Mouse (Mus musculus): ENCODE measurements around the gene Nol4l.

Gene Nol4l

DNA sequence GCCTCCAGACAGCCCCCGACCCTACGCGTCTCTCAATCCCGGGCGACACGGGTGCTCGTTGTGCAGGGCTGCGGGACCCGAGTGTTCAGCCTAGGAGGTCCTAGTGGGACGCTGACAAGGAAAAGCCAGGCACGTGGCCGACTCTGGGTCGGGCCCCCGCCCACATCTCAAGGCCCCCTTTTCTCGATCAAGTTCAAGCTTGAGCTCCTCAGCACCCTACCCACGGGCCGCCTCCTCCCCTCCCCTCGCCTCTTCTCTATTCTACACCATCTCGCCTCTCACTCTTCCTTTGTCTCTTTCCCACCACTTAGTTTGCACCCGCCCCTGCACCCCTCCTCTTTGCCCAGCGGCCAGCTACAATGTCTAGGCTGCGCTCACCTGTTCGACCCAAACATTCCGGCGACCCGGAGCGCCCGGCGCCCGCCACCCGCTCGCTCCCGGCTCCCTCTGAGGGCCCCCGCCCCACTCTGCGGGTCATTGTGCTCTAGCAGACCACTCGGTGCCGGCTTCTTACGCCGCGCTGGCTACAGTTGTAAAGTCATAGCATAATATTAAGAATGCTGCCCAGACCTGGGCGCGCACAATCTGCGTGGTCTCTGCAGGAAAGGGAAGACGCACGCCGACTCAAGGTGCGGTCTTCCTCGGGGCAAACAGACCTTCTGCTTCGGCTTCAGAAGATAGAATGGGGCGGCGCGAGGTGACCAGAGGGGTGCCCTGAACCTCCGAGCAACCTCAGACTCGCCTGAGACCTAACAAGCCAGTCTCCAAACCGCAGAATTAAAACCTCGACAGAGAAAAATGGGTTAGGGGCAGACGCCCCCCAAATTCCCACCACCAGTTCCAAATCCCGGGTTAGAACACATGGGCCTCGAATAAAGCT is 84.4 kb downstream of the Nol4l start:
- in situ Hi-C loops (cut with MboI), result no loop called here

DNA sequence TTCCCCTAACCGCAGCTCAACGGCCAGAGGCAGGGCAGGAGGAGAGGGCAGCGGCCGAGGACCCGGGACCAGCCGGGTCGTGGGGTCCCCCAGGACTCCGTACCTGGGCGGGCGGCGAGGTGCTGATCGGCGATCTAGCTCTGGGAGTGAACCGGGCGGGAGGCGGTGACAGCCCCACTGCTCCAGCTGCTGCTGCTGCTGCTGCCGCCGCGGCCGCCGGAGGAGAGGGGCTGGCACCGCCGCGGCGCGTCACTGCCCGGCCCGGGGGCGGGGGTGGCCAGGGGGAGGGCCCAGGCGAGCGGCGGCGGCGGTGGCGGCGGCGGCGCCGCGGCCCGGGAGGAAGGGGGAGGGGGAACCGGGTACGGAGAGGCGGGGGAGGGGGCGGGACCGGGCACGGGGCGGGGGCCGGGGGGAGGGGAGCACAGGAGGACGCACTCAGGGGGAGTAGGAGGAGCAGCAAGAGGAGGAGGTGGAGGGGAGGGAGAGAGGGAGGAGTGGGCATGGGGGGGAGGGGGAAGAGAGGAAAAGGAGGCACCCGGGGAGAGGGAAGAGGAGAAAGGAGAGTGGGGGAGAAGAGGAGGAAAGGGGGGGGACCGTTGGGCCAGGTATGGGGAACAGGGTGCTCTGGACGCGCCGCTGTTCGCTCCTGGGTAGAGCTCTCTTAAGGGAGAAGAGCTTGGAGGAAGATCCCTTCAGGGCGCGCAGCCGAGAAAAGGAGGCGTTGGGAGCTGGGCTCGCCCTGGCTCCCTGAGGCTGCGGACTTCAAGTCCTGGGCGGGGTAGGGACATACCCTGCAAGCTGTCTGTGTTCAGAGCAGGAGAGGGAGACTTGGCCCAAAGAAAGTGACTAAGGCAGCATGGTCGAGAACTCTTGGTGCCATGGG is 85.3 kb downstream of the Nol4l start:
- in situ Hi-C loops (cut with MboI), result no loop called here

DNA sequence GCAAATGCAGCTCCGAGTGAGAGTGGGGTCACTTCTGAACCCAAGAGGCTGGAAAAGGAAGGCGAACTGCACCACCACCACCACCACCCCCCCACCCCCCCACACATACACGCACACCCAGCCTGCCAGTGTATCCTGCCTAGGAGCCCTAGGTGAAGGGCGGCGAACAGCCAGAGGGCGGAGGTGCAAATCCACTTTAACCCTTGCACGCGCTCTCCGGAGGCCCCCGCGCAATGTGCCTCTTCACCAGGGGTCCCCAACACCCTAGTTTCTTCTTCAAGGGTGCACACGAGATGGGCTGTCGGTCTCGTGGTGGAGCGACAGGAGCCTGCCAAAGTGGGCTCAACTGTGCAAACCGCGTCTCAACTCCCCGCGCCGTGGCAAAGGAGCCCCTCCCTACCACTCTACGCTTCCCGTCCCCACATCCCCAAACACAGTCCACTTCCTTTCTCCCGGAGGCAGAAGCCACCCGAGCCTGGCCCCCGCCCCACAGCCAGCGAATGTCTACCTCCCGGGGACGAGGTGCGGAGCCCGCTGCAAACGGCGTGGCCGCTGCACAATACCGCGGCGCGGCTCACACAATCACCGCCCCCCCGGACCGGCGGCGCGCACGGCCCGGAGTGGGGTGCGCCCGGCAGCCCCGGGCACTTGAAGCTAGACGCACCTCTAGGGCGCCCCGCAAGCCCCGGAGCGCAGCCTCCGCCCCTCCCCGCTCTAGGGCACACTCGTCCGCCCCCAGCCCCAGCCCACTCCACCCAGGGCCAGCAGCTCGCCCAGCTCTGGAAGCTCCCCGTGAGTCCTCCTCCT is 86.1 kb downstream of the Nol4l start:
- in situ Hi-C loops (cut with MboI), result no loop called here

DNA sequence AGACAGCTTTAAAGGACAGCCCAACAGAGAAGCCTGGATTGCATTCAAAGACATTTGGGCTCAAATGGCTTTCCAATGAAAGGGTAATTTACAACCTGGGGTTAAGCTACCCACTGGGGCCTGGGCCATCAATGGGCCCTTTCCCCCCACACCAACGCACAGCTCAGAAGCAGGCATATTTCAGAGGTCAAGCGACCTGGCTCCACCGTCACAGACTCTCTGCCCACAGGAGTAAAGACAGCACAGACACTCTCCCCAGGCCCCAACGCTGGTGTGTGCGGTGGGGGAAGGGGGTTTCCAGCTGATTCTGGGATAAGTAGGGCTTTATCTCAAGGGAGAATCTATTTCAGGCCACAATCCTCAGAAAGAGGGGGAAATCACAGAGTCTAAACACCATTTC is 87.1 kb downstream of the Nol4l start:
- in situ Hi-C loops (cut with MboI), result no loop called here

DNA sequence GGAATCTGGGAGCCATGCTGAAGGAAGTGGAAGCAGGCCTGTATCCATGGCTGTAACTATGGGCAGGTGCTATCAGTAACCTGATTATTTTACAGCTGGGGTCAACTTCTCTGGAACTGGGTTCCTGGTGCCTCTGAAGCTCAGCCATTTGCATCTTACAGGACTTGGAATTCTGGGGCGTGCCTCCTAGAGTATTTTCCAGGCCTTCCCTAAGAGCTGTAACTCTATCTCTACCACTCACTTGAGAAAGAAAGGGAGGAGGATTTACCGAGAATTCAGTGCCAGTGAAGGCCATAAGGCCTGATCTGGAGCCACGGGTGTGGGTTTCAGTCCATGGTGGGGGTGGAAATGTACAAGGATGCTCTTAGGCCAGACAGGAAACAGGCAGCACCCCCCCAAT is 88.5 kb downstream of the Nol4l start:
- in situ Hi-C loops (cut with MboI), result no loop called here

DNA sequence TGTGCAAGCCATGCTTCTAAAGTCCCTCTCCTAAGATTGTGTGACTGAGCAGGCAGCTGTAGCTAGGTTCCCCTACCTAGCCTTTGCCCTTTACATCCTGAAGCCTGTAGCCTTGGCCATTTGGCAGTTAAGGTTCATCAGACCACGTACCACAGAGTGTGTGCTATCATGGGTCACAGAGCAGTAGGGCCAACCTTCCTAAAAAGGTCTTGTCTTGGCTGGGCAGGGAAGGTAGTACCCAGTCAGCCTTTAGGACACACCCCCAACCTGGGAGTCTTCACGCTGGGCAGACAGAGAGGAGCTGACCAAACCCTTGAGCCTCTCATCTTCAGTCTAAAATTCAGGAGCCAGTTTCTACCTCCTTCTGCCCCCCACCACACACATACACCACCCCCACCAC is 89.0 kb downstream of the Nol4l start:
- in situ Hi-C loops (cut with MboI), result no loop called here

DNA sequence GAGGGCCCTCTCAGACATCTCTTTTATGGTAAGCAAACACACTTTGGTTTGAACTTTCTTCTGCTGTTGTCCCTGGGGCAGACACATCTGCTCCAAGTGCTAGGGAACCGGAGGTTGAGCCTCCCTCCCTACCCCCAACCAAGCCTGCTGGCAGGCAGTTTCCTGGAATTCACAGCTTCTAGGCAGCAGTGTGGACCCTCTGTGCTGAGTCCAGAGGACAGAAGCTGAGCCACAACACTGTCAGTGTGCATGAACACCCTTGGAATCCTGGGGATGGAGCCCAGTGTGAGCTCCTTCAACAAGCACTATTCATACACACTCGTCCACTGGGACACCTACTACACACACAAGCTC is 92.5 kb downstream of the Nol4l start:
- in situ Hi-C loops (cut with MboI), result no loop called here

DNA sequence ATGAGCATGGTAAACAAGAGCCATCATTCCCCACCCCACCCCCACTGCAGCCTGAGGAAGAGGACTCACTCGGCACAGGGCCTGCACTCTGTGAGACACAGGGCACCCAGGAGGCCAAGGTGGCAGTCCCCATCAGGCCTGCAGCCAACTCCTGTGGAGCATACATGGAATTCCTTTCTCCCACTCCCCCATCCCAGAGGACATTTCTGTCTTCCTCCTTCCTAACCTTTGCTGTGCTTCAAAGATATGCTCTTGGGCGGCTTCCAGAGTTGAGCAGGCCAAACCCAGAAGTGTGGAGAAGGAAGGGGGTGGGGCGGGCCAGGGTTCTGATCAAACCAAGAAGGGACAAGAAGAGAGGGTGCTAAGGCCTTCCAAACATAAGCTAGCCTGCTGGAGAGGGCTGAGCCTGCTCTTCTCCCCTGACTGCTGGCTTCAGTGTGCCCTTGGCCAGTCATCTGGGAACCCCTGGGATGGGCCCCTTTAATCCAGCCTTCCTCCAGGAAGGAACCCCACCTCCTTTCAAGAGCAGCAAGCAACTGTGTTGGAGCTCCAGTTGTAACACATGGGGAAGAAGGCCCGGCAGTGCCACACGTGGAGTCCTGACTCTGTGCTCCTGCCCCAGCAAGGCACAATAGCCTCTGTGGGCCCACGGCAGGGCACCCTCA is 93.0 kb downstream of the Nol4l start:
- in situ Hi-C loops (cut with MboI), result no loop called here

DNA sequence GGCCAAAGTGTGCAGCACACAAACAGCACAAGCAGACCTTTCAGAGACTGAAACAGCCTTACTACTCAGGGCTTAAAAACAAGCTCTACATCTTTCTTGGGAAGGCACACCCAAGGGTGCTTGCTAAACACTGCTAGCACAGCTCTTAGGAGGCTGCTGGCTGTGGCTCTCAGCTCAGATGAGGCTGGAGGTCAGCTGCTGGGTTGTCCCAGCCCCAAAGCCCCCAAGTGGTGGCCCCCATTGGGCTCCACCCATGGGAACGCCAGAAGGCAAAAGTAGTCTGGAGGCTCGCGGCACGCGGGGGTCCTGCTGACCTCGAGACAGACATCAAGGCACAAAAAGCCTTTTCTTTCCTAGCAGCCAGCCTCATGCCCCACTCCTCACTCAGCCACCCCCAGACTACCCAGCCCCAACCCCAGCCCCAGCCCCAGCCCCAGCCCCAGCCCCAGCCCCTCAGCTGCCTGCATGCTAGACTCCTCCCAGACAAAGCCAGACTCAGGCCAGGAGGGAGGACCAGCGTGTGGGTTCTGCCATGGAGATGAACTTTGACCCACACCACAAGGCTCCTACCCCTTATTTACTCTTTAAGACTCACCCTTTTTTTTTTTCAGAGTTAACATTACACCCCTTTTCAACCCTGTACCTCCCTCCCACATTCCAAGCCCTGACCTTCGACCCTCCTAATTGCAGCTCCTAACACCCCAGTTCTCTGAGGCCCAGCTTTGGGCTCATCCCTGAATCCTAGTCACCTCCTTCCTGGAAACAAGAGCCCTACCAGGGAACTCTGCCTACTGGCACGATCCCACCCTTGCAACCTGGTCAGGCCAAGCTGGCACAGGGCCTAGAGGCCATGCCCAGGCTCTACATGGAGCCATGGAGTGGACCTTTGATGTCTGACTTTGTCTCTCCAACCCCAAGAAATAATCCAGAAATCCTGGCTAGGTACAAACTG is 94.6 kb downstream of the Nol4l start:
- in situ Hi-C loops (cut with MboI), result no loop called here

DNA sequence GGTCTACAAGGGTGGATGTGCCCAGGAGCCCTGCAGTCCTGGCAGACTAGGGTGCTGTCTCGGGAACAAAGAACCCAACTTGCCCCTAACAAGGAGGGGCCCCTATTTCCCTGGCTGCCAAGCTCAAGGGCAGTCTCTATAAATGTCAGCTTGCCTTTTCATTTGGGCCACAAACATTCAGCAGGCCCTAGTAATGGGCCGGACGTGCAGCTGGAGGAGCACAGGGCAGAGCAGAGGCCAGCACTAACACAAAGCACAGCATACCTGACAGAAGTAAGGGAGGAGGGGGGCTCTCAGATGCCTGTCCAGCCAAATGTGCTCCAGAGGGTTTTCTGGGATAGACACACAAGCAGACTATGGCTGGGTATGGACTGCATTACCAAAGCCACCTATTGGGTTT is 95.9 kb downstream of the Nol4l start:
- in situ Hi-C loops (cut with MboI), result no loop called here

DNA sequence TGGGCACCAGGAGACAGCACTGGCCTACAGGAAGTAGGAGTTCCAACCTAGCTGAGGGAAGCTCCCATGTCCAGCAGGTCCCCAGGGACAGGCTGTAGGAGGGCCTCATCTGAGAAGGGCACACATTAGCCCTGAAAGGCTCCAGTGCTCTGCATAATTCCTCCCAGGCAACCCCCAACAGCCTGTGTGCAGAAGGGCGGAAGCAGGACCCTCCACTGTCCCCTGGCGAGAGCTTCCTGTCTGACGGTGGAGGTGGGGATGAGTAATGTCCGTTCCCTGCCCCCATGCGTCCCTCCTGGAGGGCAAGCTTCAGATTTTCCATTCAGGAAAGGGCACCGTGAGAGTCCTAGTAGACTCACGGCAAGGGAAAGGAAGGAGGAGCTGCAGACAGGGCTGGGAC is 97.3 kb downstream of the Nol4l start:
- in situ Hi-C loops (cut with MboI), result no loop called here

DNA sequence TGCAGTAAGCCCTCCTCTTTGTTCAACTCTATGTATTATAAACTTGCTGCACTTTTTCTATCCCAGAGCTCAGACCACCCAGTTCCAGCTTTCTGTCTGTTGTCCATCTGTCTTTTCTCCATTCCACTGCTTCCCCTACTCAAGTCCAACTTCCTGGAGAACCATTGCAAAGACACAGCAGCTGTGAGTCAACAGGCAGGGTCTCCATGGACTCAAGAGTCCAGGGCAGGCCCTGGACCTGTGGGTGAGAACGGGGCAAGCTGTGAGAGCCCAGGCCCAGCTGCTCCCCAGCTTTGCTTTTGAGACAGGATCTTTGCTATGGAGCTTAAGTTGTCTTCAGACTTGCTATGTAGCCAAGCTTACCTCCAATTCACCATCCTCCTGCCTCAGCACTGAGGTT is 99.2 kb downstream of the Nol4l start:
- in situ Hi-C loops (cut with MboI), result no loop called here

DNA sequence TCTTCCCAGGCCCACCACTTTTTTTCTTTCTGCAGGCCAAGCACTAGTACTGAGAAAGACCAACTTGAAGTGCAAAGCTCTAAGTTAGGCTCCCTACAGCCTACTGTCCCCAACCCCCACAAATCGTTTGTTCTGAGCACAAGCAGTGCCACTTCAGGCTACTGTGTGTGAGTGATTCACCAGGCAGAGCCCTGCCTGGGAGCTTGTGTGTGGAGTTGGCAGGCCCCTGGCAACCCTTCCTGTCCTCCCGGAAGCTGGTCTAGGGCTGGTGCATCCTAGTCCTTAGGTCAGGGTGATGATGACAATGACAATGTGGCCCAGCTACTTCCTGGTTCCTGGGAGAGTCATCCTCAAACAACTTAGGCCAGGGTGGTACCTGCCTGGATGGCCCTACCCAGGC is 101.3 kb downstream of the Nol4l start:
- in situ Hi-C loops (cut with MboI), result no loop called here

DNA sequence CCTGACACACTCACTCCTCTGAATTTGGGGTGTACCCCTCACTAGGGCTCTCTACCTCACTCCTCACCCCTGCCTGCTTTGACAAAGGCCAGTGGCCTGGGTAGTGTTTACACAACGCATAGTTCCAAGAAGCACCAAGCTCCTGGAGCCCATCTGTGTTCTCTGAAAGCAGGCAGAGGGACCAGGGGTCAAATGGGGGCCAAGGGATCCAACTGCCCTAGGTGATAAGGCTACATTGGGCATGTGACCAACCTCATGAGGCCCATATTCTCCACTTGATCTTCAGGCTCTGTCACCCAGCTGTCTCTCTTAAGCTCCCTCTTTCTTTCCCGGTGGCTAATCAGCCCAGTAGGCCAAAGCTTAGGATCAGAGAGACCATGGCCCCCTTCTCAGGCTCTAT is 102.8 kb downstream of the Nol4l start:
- in situ Hi-C loops (cut with MboI), result no loop called here

DNA sequence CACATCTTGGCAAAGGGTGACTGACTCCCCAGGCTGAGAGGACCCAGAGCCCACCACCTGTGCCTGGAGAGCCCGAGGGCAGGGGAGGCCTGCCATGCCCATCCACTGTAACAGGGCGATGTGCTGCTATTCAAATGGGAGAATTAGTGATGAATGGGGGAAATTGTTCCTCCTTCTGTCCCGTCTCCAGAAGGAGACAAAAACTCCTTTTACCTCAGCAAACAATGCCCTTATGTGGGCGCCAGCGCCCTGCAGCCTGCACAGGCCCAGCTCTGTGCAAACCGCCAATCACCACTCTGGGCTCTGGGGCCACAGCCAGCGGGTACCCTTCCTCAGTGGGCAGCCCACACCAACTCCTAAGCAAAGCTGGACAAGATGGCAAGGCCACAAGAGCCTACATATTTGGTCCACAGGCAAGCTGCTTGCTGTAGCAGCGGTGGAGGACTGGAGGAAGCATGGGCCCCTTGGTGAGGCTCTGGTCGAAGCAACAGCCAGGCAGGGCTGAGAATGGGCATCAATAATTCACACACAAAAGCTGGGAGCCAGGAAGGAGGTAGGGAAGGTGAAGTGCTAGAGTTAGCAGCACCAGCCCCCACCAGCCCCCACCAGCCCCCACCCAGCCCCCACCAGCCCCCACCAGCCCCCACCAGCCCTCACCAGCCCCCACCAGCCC is 103.6 kb downstream of the Nol4l start:
- in situ Hi-C loops (cut with MboI), result no loop called here

DNA sequence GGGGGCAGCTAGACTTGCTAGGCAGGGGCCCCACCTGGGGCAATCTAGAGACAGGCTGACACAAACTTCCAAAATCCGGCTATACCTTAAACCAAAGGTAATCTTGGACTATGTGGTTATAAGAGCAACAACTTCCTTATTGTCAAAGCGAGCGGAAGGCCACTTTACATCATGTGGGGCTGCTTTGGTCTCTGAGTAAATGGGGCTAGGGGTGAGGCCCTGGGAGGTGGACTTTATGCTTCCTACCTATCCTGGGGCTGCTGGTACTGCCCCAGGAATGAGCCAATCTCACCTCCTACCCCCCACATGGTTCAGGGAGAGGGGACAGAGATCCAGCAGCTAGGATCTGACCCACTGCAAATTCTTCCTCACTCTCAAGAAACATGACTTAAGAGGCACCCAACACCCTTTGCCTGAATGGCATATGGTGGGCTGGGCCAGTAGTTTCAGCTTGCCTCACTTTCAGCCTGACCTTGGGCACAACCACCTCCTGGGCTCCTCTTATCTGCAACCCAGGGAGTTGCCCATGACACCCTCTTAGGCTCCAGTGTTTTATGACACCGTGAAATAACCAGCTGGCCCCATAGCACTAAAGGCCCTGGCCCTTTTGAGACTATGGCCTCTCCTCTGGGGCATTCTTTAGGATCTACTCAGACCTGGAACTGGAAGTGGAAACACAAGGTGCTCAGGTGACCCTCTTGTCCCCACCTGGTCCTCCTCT is 104.5 kb downstream of the Nol4l start:
- in situ Hi-C loops (cut with MboI), result no loop called here

DNA sequence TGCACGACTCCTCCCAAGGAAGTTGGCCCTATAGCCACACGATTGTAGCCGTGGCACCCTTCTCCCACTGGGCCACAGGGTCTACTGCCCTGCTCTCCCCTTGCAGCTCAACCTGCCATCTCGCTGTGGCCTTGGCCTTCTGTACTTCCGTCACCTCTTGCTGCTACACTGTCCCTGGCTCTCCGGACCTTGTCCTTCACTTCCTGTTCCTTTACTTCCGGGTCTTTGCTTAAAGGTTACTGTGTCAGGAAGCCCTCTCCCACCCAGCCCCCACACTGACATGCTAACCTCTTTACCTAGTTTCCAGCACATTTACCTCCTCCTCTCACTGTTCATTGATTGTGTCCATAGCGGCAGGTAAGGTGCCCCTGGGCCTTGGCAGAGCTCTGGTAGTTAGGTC is 105.2 kb downstream of the Nol4l start:
- in situ Hi-C loops (cut with MboI), result no loop called here

DNA sequence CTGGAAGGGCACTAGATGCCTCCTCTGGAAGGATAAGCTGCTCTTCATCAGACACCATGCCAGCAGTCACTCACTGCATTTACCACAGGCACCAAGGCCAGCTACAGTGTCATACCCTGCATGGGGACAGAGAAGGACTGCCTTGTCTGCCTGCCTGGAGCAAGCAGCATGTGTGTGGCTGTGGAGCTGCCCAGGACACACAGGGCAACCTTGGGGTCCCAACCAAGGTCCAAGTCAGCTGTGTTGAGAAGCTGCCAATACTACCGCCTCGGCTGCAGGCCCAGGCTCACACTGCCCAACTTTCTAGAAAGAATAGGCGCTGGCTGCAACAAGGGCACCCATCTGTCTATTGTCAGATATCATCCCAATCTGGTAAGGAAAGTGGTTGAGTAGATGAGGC is 106.7 kb downstream of the Nol4l start:
- in situ Hi-C loops (cut with MboI), result no loop called here

DNA sequence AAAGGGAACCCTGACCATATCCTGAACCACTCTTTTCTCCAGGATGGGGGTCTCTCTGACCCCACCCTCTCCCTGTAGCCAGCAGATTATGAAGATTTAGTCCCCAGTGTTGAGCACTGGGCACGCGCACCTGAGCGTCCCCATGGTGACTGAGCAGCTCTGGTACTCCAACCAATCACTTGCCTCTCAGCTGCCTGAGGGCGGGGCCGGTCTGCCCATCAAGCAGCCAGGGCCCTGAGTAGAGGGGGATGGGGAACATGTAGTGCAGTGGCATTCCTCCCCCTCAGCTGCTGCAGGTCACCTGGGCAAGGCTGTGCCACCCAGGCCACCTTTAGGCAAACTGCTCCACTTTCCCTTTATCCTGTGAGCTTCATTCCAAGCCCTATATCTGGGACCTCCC is 107.7 kb downstream of the Nol4l start:
- in situ Hi-C loops (cut with MboI), result no loop called here
